Mouse (Mus musculus) hindbrain, embryonic 15.5 days (tissue): ENCODE results near the gene C77080. TPM values are rescaled to one million over a fixed set of nuclear protein-coding genes. Genes with fewer than 3 reads are reported as not detected.
"Not testable (repeated sequence)": the region's sequence is repeated elsewhere in the genome, so short reads cannot be mapped to it uniquely, and the experiment has no call there.

ENCODE experiments used
- ATAC-seq: fragments of 200-750 bp; cut with Nextera tagmentation; 2 replicates; pipeline ENCODE4 v1.8.0; 2017; ENCODE audit warnings: low read depth, moderate number of reproducible peaks, moderate TSS enrichment; ENCODE audit not compliant: low FRiP score
- H3K27ac ChIP-seq: fragments of 300-500 bp; sonication (generic); replicated peaks from 2 replicates; pipeline ENCODE4 v1.5.1; 2015; ENCODE audit warnings: mild to moderate bottlenecking, inconsistent platforms
- H3K27me3 ChIP-seq: fragments of 300-500 bp; sonication (generic); 2 replicates; pipeline ENCODE4 v1.6.1; 2015; ENCODE audit warnings: control low read depth, inconsistent platforms
- H3K36me3 ChIP-seq: fragments of 300-500 bp; sonication (generic); 2 replicates; pipeline ENCODE4 v1.6.1; 2015; ENCODE audit warnings: control low read depth, inconsistent platforms
- H3K4me1 ChIP-seq: fragments of 300-500 bp; sonication (generic); replicated peaks from 2 replicates; pipeline ENCODE4 v1.6.1; 2015; ENCODE audit warnings: control low read depth, inconsistent platforms
- H3K4me2 ChIP-seq: fragments of 300-500 bp; sonication (generic); 2 replicates; pipeline ENCODE4 v1.6.1; 2015; ENCODE audit warnings: moderate library complexity, mild to moderate bottlenecking, inconsistent platforms
- H3K4me3 ChIP-seq: fragments of 300-500 bp; sonication (generic); 2 replicates; pipeline ENCODE4 v1.5.1; 2015; ENCODE audit warnings: mild to moderate bottlenecking, inconsistent platforms
- H3K9ac ChIP-seq: fragments of 300-500 bp; sonication (generic); 2 replicates; pipeline ENCODE4 v1.6.1; 2015; ENCODE audit warnings: inconsistent platforms
- H3K9me3 ChIP-seq: fragments of 300-500 bp; sonication (generic); 2 replicates; pipeline ENCODE4 v1.6.1; 2016; ENCODE audit warnings: control low read depth, inconsistent platforms
- WGBS: fragments of 180-500 bp; shearing (Covaris S2); methylation state at CpG from one replicate; pipeline ENCODE4 v1.1.7; 2015; 5-methylcytosine and 5-hydroxymethylcytosine counted together
- polyA plus RNA-seq: library from polyadenylated mRNA; unstranded; fragments of >200 nt; fragmentation: Nextera tagmentation; extraction: Ambion mirVana; gene quantifications from 2 replicates; pipeline ENCODE4 v1.2.1, GENCODE M21; 2015

C77080 gene
- polyA plus RNA-seq, 1 experiment from 2014 or later, result 8.3 TPM

DNA sequence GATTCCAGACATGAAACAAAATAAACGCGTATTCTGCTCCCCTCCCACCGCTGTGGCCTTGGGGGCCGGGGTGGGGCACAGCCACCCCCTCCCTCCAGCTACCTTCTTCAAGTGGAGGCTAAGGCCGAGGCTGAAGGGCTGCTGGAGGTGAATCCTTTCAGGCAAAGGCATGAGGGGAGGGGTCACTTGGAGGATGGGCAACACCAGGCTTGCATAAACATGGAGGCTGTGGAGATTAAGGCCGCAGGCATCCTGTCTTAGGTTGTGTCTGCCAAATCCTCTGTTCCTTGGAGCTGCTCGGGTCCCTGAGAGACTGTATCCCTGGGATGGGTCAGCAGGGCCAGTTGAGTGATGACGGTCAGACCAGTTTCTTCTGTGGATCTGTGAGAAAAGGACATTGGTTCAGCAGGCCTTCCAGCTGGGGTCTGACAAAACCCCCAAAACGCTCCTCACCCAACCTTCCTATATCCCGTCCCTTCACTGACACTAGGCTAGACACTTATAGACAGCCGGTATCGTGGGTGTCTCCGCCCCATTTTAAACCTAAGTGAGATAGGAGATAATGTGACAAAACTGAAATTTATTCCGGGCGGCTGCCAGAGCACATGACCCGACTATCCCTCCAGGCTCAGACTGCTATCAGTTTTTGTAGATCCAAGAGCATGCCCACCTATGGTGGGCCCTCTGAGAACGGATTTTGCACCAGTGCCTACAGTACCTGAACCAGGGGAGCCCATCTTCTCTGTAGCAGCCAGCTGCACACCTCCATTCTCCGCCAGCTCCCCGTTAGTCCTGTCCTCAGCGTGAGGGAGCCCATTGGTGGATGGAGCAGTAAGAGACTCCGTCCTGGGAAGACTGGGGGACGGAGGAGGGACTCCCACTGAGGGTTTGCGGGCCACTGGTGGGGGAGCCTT is 39.9 kb downstream of the C77080 start:
- H3K4me1 ChIP-seq, result peaks cover 40% of the 10 kb centered on the region
- no peak overlapping the region for H3K9ac ChIP-seq
- peaks cover 65% of the 10 kb centered on the region for H3K36me3 ChIP-seq
- H3K27ac ChIP-seq, result no peak overlapping the region
- no peak overlapping the region for H3K4me3 ChIP-seq
- no peaks in the 10 kb centered on the region for H3K27me3 ChIP-seq
- ATAC-seq, result no peak
- H3K4me2 ChIP-seq, result no peak overlapping the region
- WGBS, result 77% methylated on average over 23 of the region's 23 CpGs
- no peaks in the 10 kb centered on the region for H3K9me3 ChIP-seq

- no peak overlapping the region for H3K4me2 ChIP-seq
- no peaks in the 10 kb centered on the region for H3K9me3 ChIP-seq
- no peak for ATAC-seq
- H3K36me3 ChIP-seq, result peaks cover 69% of the 10 kb centered on the region
- H3K9ac ChIP-seq, result no peak overlapping the region
- H3K4me1 ChIP-seq, result peaks cover 32% of the 10 kb centered on the region
- H3K4me3 ChIP-seq, result no peak overlapping the region
- H3K27ac ChIP-seq, result no peak overlapping the region
- no peaks in the 10 kb centered on the region for H3K27me3 ChIP-seq
- WGBS, result 76% methylated on average over 7 of the region's 7 CpGs
These were observed 40.7 kb downstream of the C77080 start for GRCm38 (mm10) chr4:129220376-129221089.

- Histone ChIP-seq H3K4me3 (no peak overlapping the region), H3K4me1 (peaks cover 20% of the 10 kb centered on the region), H3K4me2 (no peak overlapping the region), H3K27me3 (no peaks in the 10 kb centered on the region), H3K27ac (no peak overlapping the region), H3K9ac (no peak overlapping the region), H3K9me3 (no peaks in the 10 kb centered on the region), H3K36me3 (peaks cover 72% of the 10 kb centered on the region)
- ATAC-seq, result no peak
- 87% methylated on average over 10 of the region's 10 CpGs for WGBS
These were observed 42.0 kb downstream of the C77080 start for GRCm38 (mm10) chr4:129219198-129219597.

GRCm38 (mm10) chr4:129218569-129219175 is 42.5 kb downstream of the C77080 start:
- ATAC-seq, result no peak
- WGBS, result 88% methylated on average over 7 of the region's 7 CpGs
- H3K9ac ChIP-seq, result no peak overlapping the region
- no peak overlapping the region for H3K4me2 ChIP-seq
- H3K27ac ChIP-seq, result no peak overlapping the region
- H3K27me3 ChIP-seq, result no peaks in the 10 kb centered on the region
- no peaks in the 10 kb centered on the region for H3K9me3 ChIP-seq
- H3K4me3 ChIP-seq, result no peak overlapping the region
- H3K36me3 ChIP-seq, result peaks cover 77% of the 10 kb centered on the region
- H3K4me1 ChIP-seq, result peaks cover 15% of the 10 kb centered on the region

DNA sequence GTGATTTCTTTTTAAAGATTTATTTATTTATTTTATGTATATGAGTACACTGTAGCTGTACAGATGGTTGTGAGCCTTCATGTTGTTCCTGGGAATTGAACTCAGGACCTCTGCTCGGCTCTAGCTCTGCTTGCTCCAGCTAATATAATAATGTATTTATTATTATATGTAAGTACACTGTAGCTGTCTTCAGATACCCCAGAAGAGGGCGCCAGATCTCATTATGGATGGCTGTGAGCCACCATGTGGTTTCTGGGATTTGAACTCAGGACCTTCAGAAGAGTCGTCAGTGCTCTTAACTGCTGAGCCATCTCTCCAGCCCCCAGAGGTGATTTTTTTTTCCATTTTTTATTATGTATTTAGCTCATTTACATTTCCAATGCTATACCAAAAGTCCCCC is 48.7 kb downstream of the C77080 start:
- H3K9me3 ChIP-seq, H3K4me1 ChIP-seq, H3K27me3 ChIP-seq, H3K4me3 ChIP-seq, ATAC-seq, H3K4me2 ChIP-seq, H3K9ac ChIP-seq, H3K27ac ChIP-seq: not testable (repeated sequence)
- H3K36me3 ChIP-seq, result peaks cover 75% of the 10 kb centered on the region
- WGBS, result 69% methylated on average over 3 of the region's 3 CpGs

DNA sequence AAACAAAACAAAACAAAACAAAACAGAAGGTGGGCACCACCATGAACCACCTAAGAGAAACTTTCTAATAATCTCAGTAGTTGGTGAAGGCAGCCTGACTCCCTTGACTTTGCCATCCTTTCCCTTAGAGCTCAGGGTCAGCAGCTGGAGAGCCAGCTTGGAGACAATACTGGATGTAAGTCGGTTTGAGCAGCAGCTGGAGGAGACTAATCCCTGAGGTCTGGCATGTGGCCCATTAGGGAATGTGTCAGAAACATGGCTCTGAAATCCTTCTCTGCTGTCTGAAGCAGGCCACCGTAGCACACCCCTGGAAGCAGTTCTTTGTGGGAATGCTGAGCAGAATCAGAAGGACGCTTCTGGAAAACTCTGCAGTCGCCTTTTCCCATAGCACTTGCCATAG is 49.7 kb downstream of the C77080 start:
- 82% methylated on average over 4 of the region's 4 CpGs for WGBS
- H3K9ac ChIP-seq, result no peak overlapping the region
- H3K4me2 ChIP-seq, result no peak overlapping the region
- H3K27ac ChIP-seq, result no peak overlapping the region
- H3K9me3 ChIP-seq, result no peaks in the 10 kb centered on the region
- ATAC-seq, result no peak
- peaks cover 75% of the 10 kb centered on the region for H3K36me3 ChIP-seq
- H3K4me1 ChIP-seq, result no peaks in the 10 kb centered on the region
- no peaks in the 10 kb centered on the region for H3K27me3 ChIP-seq
- no peak overlapping the region for H3K4me3 ChIP-seq

- Histone ChIP-seq H3K27me3 (no peaks in the 10 kb centered on the region), H3K4me3 (no peak overlapping the region), H3K4me1 (no peaks in the 10 kb centered on the region), H3K9ac (no peak overlapping the region), H3K27ac (no peak overlapping the region), H3K9me3 (no peaks in the 10 kb centered on the region), H3K36me3 (peaks cover 74% of the 10 kb centered on the region), H3K4me2 (no peak overlapping the region)
- WGBS, result 57% methylated on average over 7 of the region's 7 CpGs
- ATAC-seq, result no peak
These were observed 51.7 kb downstream of the C77080 start for GRCm38 (mm10) chr4:129209504-129209903.

DNA sequence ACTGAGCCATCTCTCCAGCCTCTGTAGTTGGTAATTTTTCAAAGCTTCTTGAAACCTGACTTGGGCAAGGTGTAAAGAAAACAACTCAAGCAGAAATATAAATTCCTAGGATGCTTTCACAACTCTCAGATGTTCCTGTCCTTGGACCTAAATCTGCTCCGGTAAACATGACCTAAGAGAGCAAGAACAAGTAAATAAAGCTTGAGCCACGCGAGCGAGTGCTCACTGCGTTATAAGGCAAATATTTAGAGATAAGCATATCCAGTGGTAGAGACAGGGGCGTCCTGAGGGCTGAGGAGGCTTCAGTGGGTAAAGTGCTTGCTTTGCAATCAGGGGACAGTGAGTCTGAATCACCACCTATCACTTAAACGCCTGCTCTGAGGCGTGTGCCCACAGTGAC is 54.4 kb downstream of the C77080 start:
- no peaks in the 10 kb centered on the region for H3K27me3 ChIP-seq
- H3K36me3 ChIP-seq, result peaks cover 77% of the 10 kb centered on the region
- no peak overlapping the region for H3K4me3 ChIP-seq
- H3K27ac ChIP-seq, result no peak overlapping the region
- 95% methylated on average over 8 of the region's 8 CpGs for WGBS
- no peak overlapping the region for H3K9ac ChIP-seq
- no peak overlapping the region for H3K4me2 ChIP-seq
- H3K9me3 ChIP-seq, result no peaks in the 10 kb centered on the region
- ATAC-seq, result no peak
- H3K4me1 ChIP-seq, result no peaks in the 10 kb centered on the region

- H3K36me3 ChIP-seq, result peaks cover 78% of the 10 kb centered on the region
These were observed 56.5 kb downstream of the C77080 start for GRCm38 (mm10) chr4:129204655-129205054.

DNA sequence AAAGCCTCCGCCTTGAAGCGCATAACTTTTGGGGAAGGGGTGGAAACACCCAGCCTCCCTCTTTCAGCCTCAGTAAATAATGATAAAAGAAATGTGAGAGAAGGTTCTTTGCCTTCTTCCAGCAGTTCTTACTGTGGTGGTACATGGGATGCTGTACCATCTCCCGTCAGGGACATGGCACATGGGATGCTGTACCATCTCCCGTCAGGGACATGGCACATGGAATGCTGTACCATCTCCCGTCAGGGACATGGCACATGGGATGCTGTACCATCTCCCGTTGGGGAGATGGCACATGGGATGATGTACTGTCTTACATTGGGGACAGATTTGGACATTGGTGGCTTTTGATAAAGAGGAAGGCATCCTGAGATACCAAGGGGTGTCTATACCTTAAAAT is 63.7 kb downstream of the C77080 start:
- Histone ChIP-seq H3K9ac (no peak overlapping the region), H3K36me3 (peaks cover 48% of the 10 kb centered on the region)
- 94% methylated on average over 6 of the region's 6 CpGs for WGBS

More at GRCm38 (mm10) chr4:129204655-129205054, 56.5 kb downstream of the C77080 start:
- Histone ChIP-seq H3K9me3 (no peaks in the 10 kb centered on the region), H3K4me1 (no peaks in the 10 kb centered on the region), H3K4me3 (no peak overlapping the region), H3K27me3 (no peaks in the 10 kb centered on the region), H3K4me2 (no peak overlapping the region), H3K27ac (no peak overlapping the region), H3K9ac (no peak overlapping the region)
- no peak for ATAC-seq
- 94% methylated on average over 10 of the region's 10 CpGs for WGBS

DNA sequence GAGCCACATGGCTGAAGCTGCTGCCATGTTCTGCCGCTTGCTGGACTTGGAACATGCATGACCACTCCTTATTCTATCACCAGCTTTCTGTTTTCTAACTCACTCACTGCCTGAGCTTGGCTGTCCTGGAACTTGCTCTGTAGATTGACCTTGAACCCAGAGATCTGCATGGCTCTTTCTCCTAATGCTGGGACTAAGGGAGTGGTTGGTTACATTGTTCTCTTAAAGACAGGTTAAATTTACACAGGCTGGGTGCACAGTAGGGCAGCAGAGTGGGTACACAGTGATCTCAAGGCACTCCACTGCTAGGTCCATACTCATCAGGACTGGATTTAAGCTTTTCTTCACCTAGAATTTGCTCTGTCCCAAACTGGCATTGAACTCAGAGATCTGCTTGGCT is 66.9 kb downstream of the C77080 start:
- Histone ChIP-seq H3K36me3 (peaks cover 24% of the 10 kb centered on the region), H3K4me2 (no peak overlapping the region), H3K4me3 (no peak overlapping the region), H3K4me1 (peaks cover 18% of the 10 kb centered on the region), H3K27me3 (no peaks in the 10 kb centered on the region), H3K27ac (no peak overlapping the region), H3K9ac (no peak overlapping the region), H3K9me3 (no peaks in the 10 kb centered on the region)
- no peak for ATAC-seq
- WGBS, result 100% methylated on average over 1 of the region's 1 CpGs

More for the DNA sequence above, 63.7 kb downstream of the C77080 start:
- no peaks in the 10 kb centered on the region for H3K9me3 ChIP-seq
- no peaks in the 10 kb centered on the region for H3K27me3 ChIP-seq
- no peaks in the 10 kb centered on the region for H3K4me1 ChIP-seq
- no peak for ATAC-seq
- no peak overlapping the region for H3K27ac ChIP-seq
- no peak overlapping the region for H3K4me3 ChIP-seq
- H3K4me2 ChIP-seq, result no peak overlapping the region

GRCm38 (mm10) chr4:129191691-129192090 is 69.5 kb downstream of the C77080 start:
- Histone ChIP-seq H3K4me1 (peaks cover 31% of the 10 kb centered on the region), H3K9ac (no peak overlapping the region), H3K4me3 (no peak overlapping the region), H3K9me3 (no peaks in the 10 kb centered on the region), H3K27ac (no peak overlapping the region), H3K4me2 (no peak overlapping the region), H3K27me3 (no peaks in the 10 kb centered on the region), H3K36me3 (peaks cover 10% of the 10 kb centered on the region)
- WGBS, result 75% methylated on average over 5 of the region's 5 CpGs
- no peak for ATAC-seq
